Mouse (Mus musculus) ES-E14 (cell line): ENCODE measurements around the gene Hpgd. TPM values are rescaled to one million over a fixed set of nuclear protein-coding genes. Genes with fewer than 3 reads are reported as not detected.

ENCODE experiments used
- DNase-seq: peaks from one replicate; pipeline ENCODE4 v3.0.0-alpha.2; 2013; ENCODE audit warnings: low read depth, low spot score
- H3K27ac ChIP-seq: 2 replicates; pipeline ENCODE4 v1.5.1; 2012; ENCODE audit warnings: low read depth, mild to moderate bottlenecking, low read length, moderate library complexity, mixed read lengths; ENCODE audit not compliant: poor library complexity, insufficient read depth, severe bottlenecking
- H3K36me3 ChIP-seq: 2 replicates; pipeline ENCODE4 v1.6.1; 2012; ENCODE audit warnings: mild to moderate bottlenecking, low read length, moderate library complexity, mixed read lengths; ENCODE audit not compliant: control insufficient read depth, poor library complexity, insufficient read depth, severe bottlenecking
- H3K4me1 ChIP-seq, 2 experiments: fragments of 150-350 bp in 1 of 2; sonication (generic) in 1 of 2; 2 replicates each; pipeline ENCODE4 v1.6.1; 2012; ENCODE audit warnings: low read length in 2 of 2, mild to moderate bottlenecking in 1 of 2, mixed read lengths in 1 of 2; ENCODE audit not compliant: control insufficient read depth in 2 of 2, insufficient read depth in 2 of 2, poor library complexity in 1 of 2
- H3K4me3 ChIP-seq, 2 experiments: fragments of 150-350 bp in 1 of 2; sonication (generic) in 1 of 2; 2 replicates each; pipeline ENCODE4 v1.5.1; 2012; ENCODE audit warnings: low read length in 2 of 2, low read depth in 1 of 2, mild to moderate bottlenecking in 1 of 2, mixed read lengths in 1 of 2; ENCODE audit not compliant: insufficient read depth in 1 of 2, poor library complexity in 1 of 2, severe bottlenecking in 1 of 2
- H3K9ac ChIP-seq: 2 replicates; pipeline ENCODE4 v1.6.1; 2012; ENCODE audit warnings: low read depth, mild to moderate bottlenecking, low read length, mixed read lengths; ENCODE audit not compliant: poor library complexity, insufficient read depth, severe bottlenecking
- H3K9me3 ChIP-seq: fragments of 150-350 bp; sonication (generic); 2 replicates; pipeline ENCODE4 v1.6.1; 2012; ENCODE audit warnings: low read depth, mild to moderate bottlenecking, low read length; ENCODE audit not compliant: control insufficient read depth, insufficient read depth
- CHD2 ChIP-seq: IDR thresholded peaks from 2 replicates; pipeline ENCODE4 v1.6.1; 2014; ENCODE audit warnings: mild to moderate bottlenecking, low read depth, low read length, inconsistent platforms
- HCFC1 ChIP-seq: IDR thresholded peaks from 2 replicates; pipeline ENCODE4 v1.6.1; 2012; ENCODE audit warnings: low read length, inconsistent platforms, borderline replicate concordance; ENCODE audit not compliant: insufficient read depth
- MAFK ChIP-seq: IDR thresholded peaks from 2 replicates; pipeline ENCODE4 v1.6.1; 2014; ENCODE audit warnings: mild to moderate bottlenecking, low read depth, low read length, inconsistent platforms; ENCODE audit not compliant: insufficient read depth
- ZC3H11A ChIP-seq: IDR thresholded peaks from 2 replicates; pipeline ENCODE4 v1.6.1; 2012; ENCODE audit warnings: low read depth, mild to moderate bottlenecking, inconsistent platforms, low read length, borderline replicate concordance
- ZNF384 ChIP-seq: IDR thresholded peaks from 2 replicates; pipeline ENCODE4 v1.6.1; 2012; ENCODE audit warnings: low read depth, low read length, inconsistent platforms
- in situ Hi-C, 2 experiments: fragments of 600-800 bp; cut with MboI; formaldehyde crosslinking; loops; one replicate each; pipeline ENCODE4 v1.15.1; 2025; ENCODE audit warnings: low sequenced_read_pairs in 2 of 2, inconsistent platforms in 1 of 2; ENCODE audit not compliant: unreplicated experiment in 2 of 2
- total RNA-seq: library from RNA; depleted of rRNA; stranded (reverse); fragments of 300-350 nt; gene quantifications from 2 replicates; pipeline ENCODE4 v1.2.3, GENCODE M21; 2012

The Hpgd gene
- total RNA-seq, 1 experiment, result 1.1 TPM

- in situ Hi-C loops, result no loop called here
- Histone ChIP-seq H3K27ac (no peak overlapping the region), H3K9me3 (no peaks in the 10 kb centered on the region), H3K4me1 (0 out of 4 replicates have a peak, but pooled peaks cover 0 to 2% of the 10 kb centered on the region in 2 experiments), H3K9ac (no peak overlapping the region), H3K36me3 (no peaks in the 10 kb centered on the region; the same call in 1 of the 2 replicates), H3K4me3 (no peak overlapping the region)
- TF ChIP-seq MAFK (no peak), HCFC1 (no peak), CHD2 (no peak), ZC3H11A (no peak), ZNF384 (no peak)
- no peak for DNase-seq
Observed at GRCm38 (mm10) chr8:56269687-56270663, 24.4 kb upstream of the Hpgd start.

- H3K36me3 ChIP-seq, result no peaks in the 10 kb centered on the region
- no peak overlapping the region for H3K9ac ChIP-seq
- H3K4me1 ChIP-seq, result no peaks in the 10 kb centered on the region
- no peak overlapping the region for H3K27ac ChIP-seq
- DNase-seq, result no peak
- no peaks in the 10 kb centered on the region for H3K9me3 ChIP-seq
- no peak overlapping the region for H3K4me3 ChIP-seq
- in situ Hi-C loops, result no loop called here
- no peak for TF ChIP-seq ZC3H11A
- no peak for TF ChIP-seq HCFC1
- TF ChIP-seq CHD2, result no peak
- TF ChIP-seq ZNF384, result no peak
- no peak for TF ChIP-seq MAFK
Observed at GRCm38 (mm10) chr8:56272934-56273333, 21.5 kb upstream of the Hpgd start.

GRCm38 (mm10) chr8:56275316-56275715 is 19.1 kb upstream of the Hpgd start:
- TF ChIP-seq HCFC1, result no peak

GRCm38 (mm10) chr8:56277810-56278528 is 16.4 kb upstream of the Hpgd start:
- in situ Hi-C loops, result no loop called here
- Histone ChIP-seq H3K27ac (no peak overlapping the region), H3K4me3 (no peak overlapping the region), H3K4me1 (no peaks in the 10 kb centered on the region), H3K9me3 (no peaks in the 10 kb centered on the region), H3K9ac (no peak overlapping the region), H3K36me3 (no peaks in the 10 kb centered on the region)
- DNase-seq, result no peak
- TF ChIP-seq ZNF384, result no peak

More at GRCm38 (mm10) chr8:56275316-56275715, 19.1 kb upstream of the Hpgd start:
- Histone ChIP-seq H3K4me1 (no peaks in the 10 kb centered on the region), H3K9ac (no peak overlapping the region), H3K36me3 (no peaks in the 10 kb centered on the region), H3K4me3 (no peak overlapping the region), H3K27ac (no peak overlapping the region), H3K9me3 (no peaks in the 10 kb centered on the region)
- in situ Hi-C loops, result no loop called here
- DNase-seq, result no peak
